Mouse (Mus musculus): ENCODE measurements around the gene Mapk1ip1. TPM values are rescaled to one million over a fixed set of nuclear protein-coding genes. Genes with fewer than 3 reads are reported as not detected.

The Mapk1ip1 gene
- total and polyA plus RNA-seq, 2 experiments = 3.6 to 27.6 TPM

GRCm38 (mm10) chr7:138788109-138788508, 58.0 kb downstream of the Mapk1ip1 start:
- Histone ChIP-seq H3K36me3 (ENCODE audit: control insufficient read depth, insufficient read depth, low read length) (no peaks in the 10 kb centered on the region), H3K9ac (ENCODE audit: low read depth, low read length) (no peak overlapping the region), H3K27ac (replicated peaks; ENCODE audit: insufficient read depth, low read depth, low read length) (no peak overlapping the region), H3K4me3 (ENCODE audit: insufficient read depth, low read depth, low read length) (no peak overlapping the region), H3K79me2 (ENCODE audit: control insufficient read depth, insufficient read depth, low read length) (no peaks in the 10 kb centered on the region), H3K4me1 (ENCODE audit: control insufficient read depth, insufficient read depth, low read length) (no peaks in the 10 kb centered on the region), H3K27me3 (ENCODE audit: control insufficient read depth, insufficient read depth, low read length) (no peaks in the 10 kb centered on the region)
- TF ChIP-seq POLR2A (IDR thresholded peaks at IDR 0.05; ENCODE audit: extremely low read depth, insufficient read depth, low read length) = no peak
- no peak for TF ChIP-seq CTCF (IDR thresholded peaks at IDR 0.05; ENCODE audit: low read depth, low read length)
- no peak for DNase-seq (ENCODE audit: extremely low read depth, low read depth, low spot score)
- WGBS = 77% methylated on average over 5 of the region's 5 CpGs

Other genes with a start within 250 kb of the Mapk1ip1 start
- gene Ppp2r2d, start 194 bp downstream of the Mapk1ip1 start, total RNA-seq (2014; rRNA removed) = 28.2 and 33.4 TPM in 2 replicates
- 11.6 and 15.0 TPM in 2 replicates for gene Ppp2r2d, start 194 bp downstream of the Mapk1ip1 start, polyA plus RNA-seq (2012; rRNA removed)
- gene Bnip3, start 63.2 kb upstream of the Mapk1ip1 start, total RNA-seq (2014; rRNA removed) = 213 and 264 TPM in 2 replicates
- gene Bnip3, start 63.2 kb upstream of the Mapk1ip1 start, polyA plus RNA-seq (2012; rRNA removed) = 56.7 and 62.0 TPM in 2 replicates
- gene Jakmip3, start 94.5 kb upstream of the Mapk1ip1 start, total RNA-seq (2014; rRNA removed) = not detected in 2 replicates
- gene Jakmip3, start 94.5 kb upstream of the Mapk1ip1 start, polyA plus RNA-seq (2012; rRNA removed) = 0.02 TPM in 1 of 2 replicates, not detected in the other
- 0.28 TPM in 1 of 2 replicates, not detected in the other for gene Dpysl4, start 239.7 kb upstream of the Mapk1ip1 start, total RNA-seq (2014; rRNA removed)
- 0.07 and 0.11 TPM in 2 replicates for gene Dpysl4, start 239.7 kb upstream of the Mapk1ip1 start, polyA plus RNA-seq (2012; rRNA removed)